Mouse (Mus musculus) ES-CJ7 (cell line): Measurements from ENCODE around the gene Gm10112.

Experiments used
- DNase-seq: peaks from one replicate; pipeline ENCODE4 v3.0.0; 2011; ENCODE audit warnings: low read depth, low spot score

The Gm10112 gene

DNA sequence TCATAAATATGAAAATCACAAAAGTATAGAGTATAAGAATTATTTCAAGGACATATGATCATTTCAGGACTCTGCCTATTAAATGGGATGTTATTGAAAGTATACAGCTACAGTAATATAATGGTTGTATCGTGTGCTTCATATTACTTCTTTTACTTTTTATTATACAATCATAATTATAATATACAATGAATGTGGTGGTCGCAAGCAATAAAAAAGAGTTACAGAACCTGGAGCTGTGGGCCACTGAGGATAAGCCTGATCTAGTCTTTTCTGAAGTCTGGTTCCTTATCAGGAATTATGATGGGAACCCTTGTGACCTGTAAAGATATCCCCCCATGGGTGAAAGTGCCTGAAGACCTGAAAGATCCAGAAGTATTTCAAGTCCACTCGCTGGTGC lies at the start of gene Gm10112:
TSS of gene Gm10112 (plus strand) at position 301 of the 400 bp plus-strand sequence.
- no peak for DNase-seq

DNA sequence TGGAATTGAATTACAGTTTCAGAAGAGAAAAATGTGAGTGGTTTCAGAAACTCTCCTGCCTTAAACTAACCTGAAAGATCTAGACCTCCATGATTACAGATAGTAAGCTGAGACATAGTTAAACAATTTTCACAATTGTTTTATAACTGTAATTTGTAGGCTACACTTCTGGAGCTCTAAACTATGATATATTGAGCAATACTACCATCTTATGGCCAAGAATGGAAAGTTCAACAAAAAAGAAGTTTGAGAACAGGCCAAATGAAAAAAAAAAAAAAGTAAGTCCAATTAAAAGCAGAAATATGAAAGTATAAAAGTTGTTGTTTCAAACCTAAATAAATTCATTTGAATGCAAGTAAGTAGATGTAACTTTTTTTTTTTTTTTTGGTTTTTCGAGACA lies 21.4 kb downstream of the Gm10112 start:
- no peak for DNase-seq

DNA sequence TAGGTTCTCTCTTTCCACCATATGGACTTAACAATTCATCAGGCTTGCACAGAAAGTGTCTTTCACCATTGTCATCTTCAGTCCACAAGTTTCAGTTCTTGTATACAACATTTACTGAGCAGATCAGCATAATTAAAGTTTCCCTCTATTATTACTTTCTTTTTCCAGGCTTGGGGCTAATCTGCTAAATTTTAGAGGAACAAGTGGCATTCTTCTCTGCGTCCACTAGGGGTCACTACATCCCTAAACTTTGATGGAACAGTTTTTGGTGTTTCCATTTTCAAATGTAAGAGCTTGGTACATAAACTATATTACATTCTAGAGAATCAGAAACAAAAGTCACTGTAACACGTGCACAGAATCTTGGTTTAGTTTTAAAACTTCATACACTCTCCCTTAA lies 28.2 kb downstream of the Gm10112 start:
- DNase-seq, result peak; percentile 16

DNA sequence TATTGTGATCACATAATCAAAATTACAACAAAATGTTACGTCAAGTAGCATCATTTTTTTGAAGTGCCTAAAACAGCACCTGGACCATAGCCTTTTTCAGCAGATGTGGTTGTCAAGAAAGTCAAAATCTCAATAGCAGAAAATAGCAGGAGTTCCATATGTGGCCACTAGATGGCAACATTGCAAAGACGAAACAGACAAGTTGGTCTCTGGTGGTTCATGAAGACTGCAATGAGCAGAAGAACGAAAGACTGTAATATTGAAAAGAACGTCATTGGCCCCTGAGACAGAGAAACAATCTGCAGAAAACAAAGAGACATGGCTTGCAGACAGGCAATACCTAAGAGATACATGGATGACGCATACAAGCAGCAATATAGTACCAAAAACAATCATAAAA lies 42.1 kb downstream of the Gm10112 start:
- peak; percentile 39 for DNase-seq
